Mouse (Mus musculus) olfactory bulb, adult 2 months (tissue): ENCODE results near the gene Ptpn22.

ENCODE experiments used
- CTCF ChIP-seq: fragments of 200-500 bp; IDR thresholded peaks from 2 replicates; pipeline ENCODE4 v1.5.1; 2012; ENCODE audit warnings: low read depth, mild to moderate bottlenecking, low read length, moderate library complexity; ENCODE audit not compliant: insufficient read depth
- POLR2A ChIP-seq: fragments of 200-500 bp; IDR thresholded peaks from 2 replicates; pipeline ENCODE4 v1.6.1; 2012; ENCODE audit warnings: mild to moderate bottlenecking, low read depth, low read length, moderate library complexity; ENCODE audit not compliant: insufficient read depth

GRCm38 (mm10) chr3:103867424-103867971, 7.9 kb downstream of the Ptpn22 start:
- TF ChIP-seq CTCF (no peak), POLR2A (no peak)
